Mouse (Mus musculus): ENCODE results near the gene S100a8. TPM values are rescaled to one million over a fixed set of nuclear protein-coding genes. Genes with fewer than 3 reads are reported as not detected.
A peak's percentile ranks its signal among the peaks of the same experiment; 100 is the strongest.

Gene S100a8
- polyA plus RNA-seq, 1 experiment from 2014 or later, result 58.1 TPM

DNA sequence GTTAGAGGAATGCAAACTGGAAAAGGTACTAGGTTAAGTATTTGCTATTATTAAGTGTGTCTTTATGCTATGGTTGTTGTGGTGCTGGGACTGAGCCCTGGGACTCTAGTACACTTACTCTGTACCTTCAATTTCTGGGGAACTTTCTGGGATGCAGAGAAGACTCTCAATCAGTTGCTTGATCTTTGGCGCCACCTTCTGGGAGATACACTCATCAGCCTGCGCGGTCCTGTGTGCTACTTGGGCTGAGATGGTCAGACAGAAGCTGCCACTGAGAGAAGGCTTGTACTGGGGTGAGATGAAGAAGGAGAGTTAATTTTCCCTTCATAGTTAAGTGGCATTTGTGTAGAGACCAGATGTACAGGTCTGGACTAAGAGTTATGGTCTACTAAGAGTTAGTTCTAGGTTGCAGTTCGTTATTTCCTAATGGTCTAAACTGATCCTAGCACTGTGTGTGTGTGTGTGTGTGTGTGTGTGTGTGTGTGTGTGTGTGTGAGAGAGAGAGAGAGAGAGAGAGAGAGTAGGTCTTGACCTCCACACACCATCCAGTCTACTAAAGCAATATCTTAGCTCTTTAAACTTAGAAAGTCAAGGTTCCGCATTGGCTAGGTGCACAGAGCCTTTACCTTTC lies 15.8 kb upstream of the S100a8 start:
- DNase-seq (ENCODE audit: low spot score) (peak; percentile 89), ATAC-seq (ENCODE audit: low read depth) (peak; percentile 86)
- no peak overlapping the region for H3K9ac ChIP-seq (ENCODE audit: low read depth, low read length)

DNA sequence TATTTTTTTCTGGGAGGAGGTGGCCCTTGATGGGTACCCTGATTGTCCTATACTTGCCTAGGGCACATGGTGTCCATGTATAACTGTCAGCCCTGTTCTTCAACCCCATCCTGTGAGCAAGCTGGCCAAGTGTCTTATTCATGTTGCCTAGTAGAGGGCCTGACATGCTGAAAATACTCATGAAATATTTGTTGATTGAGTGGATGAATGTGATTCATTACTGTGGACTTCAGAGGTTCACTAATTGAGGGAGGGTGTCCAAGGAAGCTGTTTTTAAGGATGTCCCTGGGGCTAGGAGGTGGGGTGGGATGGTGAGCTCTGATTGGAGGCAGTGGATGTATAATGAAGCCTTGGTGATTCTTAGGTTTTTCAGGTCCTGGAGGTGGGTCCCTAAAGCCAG lies 15.1 kb upstream of the S100a8 start, which contains the start of gene S100a7a:
S100a7a (plus strand) TSS at position 301 of the 400 bp plus-strand sequence.
- Histone ChIP-seq H3K27me3 (replicated peaks; ENCODE audit: control insufficient read depth, insufficient read depth, low read length) (no peaks in the 10 kb centered on the region), H3K4me2 (ENCODE audit: low read depth, low read length) (no peak within 1 kb of the TSS), H3K4me1 (ENCODE audit: control insufficient read depth, insufficient read depth, low read length) (no peaks in the 10 kb centered on the region), H3K27ac (replicated peaks; ENCODE audit: low read depth, low read length) (no peak within 1 kb of the TSS), H3K36me3 (ENCODE audit: control insufficient read depth, insufficient read depth, low read length) (no peaks in the 10 kb centered on the region), H3K9me3 (ENCODE audit: control insufficient read depth, low read length) (no peaks in the 10 kb centered on the region), H3K9ac (ENCODE audit: low read depth, low read length) (no peak within 1 kb of the TSS), H3K4me3 (ENCODE audit: low read depth, low read length) (no peak within 1 kb of the TSS)
- DNase-seq (ENCODE audit: low spot score), result no peak
- no peak for ATAC-seq (ENCODE audit: low read depth)

More for the DNA sequence above, 15.8 kb upstream of the S100a8 start:
- Histone ChIP-seq H3K27me3 (replicated peaks; ENCODE audit: control insufficient read depth, insufficient read depth, low read length) (no peaks in the 10 kb centered on the region), H3K27ac (replicated peaks; ENCODE audit: low read depth, low read length) (no peak overlapping the region), H3K4me3 (ENCODE audit: low read depth, low read length) (no peak overlapping the region), H3K36me3 (ENCODE audit: control insufficient read depth, insufficient read depth, low read length) (no peaks in the 10 kb centered on the region), H3K4me2 (ENCODE audit: low read depth, low read length) (no peak overlapping the region), H3K4me1 (ENCODE audit: control insufficient read depth, insufficient read depth, low read length) (no peaks in the 10 kb centered on the region), H3K9me3 (ENCODE audit: control insufficient read depth, low read length) (no peaks in the 10 kb centered on the region)
- 36% methylated on average over 5 of the region's 5 CpGs for WGBS

GRCm38 (mm10) chr3:90657405-90657804 lies 11.4 kb upstream of the S100a8 start:
- WGBS, result 79% methylated on average over 4 of the region's 4 CpGs
- no peaks in the 10 kb centered on the region for H3K27me3 ChIP-seq (replicated peaks; ENCODE audit: control insufficient read depth, insufficient read depth, low read length)
- no peak for DNase-seq (ENCODE audit: low spot score)

GRCm38 (mm10) chr3:90659364-90660044 lies 9.3 kb upstream of the S100a8 start:
- H3K4me3 ChIP-seq (ENCODE audit: low read depth, low read length), result no peak overlapping the region
- no peak overlapping the region for H3K27ac ChIP-seq (replicated peaks; ENCODE audit: low read depth, low read length)
- H3K4me1 ChIP-seq (ENCODE audit: control insufficient read depth, insufficient read depth, low read length), result no peaks in the 10 kb centered on the region
- no peaks in the 10 kb centered on the region for H3K27me3 ChIP-seq (replicated peaks; ENCODE audit: control insufficient read depth, insufficient read depth, low read length)
- no peaks in the 10 kb centered on the region for H3K36me3 ChIP-seq (ENCODE audit: control insufficient read depth, insufficient read depth, low read length)
- DNase-seq (ENCODE audit: low spot score), result no peak
- no peak overlapping the region for H3K9ac ChIP-seq (ENCODE audit: low read depth, low read length)
- no peak for ATAC-seq (ENCODE audit: low read depth)
- H3K4me2 ChIP-seq (ENCODE audit: low read depth, low read length), result no peak overlapping the region
- no peaks in the 10 kb centered on the region for H3K9me3 ChIP-seq (ENCODE audit: control insufficient read depth, low read length)

More at GRCm38 (mm10) chr3:90657405-90657804, 11.4 kb upstream of the S100a8 start:
- Histone ChIP-seq H3K4me2 (ENCODE audit: low read depth, low read length) (no peak overlapping the region), H3K9me3 (ENCODE audit: control insufficient read depth, low read length) (no peaks in the 10 kb centered on the region), H3K9ac (ENCODE audit: low read depth, low read length) (no peak overlapping the region), H3K36me3 (ENCODE audit: control insufficient read depth, insufficient read depth, low read length) (no peaks in the 10 kb centered on the region), H3K4me3 (ENCODE audit: low read depth, low read length) (no peak overlapping the region), H3K27ac (replicated peaks; ENCODE audit: low read depth, low read length) (no peak overlapping the region), H3K4me1 (ENCODE audit: control insufficient read depth, insufficient read depth, low read length) (no peaks in the 10 kb centered on the region)
- no peak for ATAC-seq (ENCODE audit: low read depth)

DNA sequence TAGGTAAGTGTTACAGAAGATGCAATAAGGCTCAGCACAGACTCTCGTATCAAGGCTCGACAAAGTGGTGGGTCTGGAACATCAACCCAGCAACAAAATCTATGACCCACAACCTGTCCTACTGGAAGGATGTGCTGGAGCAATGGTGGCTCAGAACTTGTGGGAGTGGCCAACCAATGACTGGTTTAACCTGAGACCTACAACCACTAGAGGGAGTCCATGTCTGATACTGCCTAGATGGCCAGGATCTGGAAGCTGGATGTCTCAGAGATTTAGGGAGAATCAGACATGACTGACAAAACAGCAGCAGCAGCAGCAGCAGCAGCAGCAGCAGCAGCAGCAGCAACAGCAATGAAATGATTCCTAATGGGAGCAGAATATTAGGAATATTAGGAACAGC lies 4.6 kb upstream of the S100a8 start:
- H3K36me3 ChIP-seq (ENCODE audit: control insufficient read depth, insufficient read depth, low read length), result no peaks in the 10 kb centered on the region
- H3K9me3 ChIP-seq (ENCODE audit: control insufficient read depth, low read length), result no peaks in the 10 kb centered on the region
- DNase-seq (ENCODE audit: low spot score) (peak; percentile 24), ATAC-seq (ENCODE audit: low read depth) (no peak)
- no peak overlapping the region for H3K27ac ChIP-seq (replicated peaks; ENCODE audit: low read depth, low read length)
- no peak overlapping the region for H3K4me2 ChIP-seq (ENCODE audit: low read depth, low read length)
- H3K27me3 ChIP-seq (replicated peaks; ENCODE audit: control insufficient read depth, insufficient read depth, low read length), result no peaks in the 10 kb centered on the region
- WGBS, result 90% methylated on average over 2 of the region's 2 CpGs
- H3K4me3 ChIP-seq (ENCODE audit: low read depth, low read length), result no peak overlapping the region
- no peaks in the 10 kb centered on the region for H3K4me1 ChIP-seq (ENCODE audit: control insufficient read depth, insufficient read depth, low read length)
- no peak overlapping the region for H3K9ac ChIP-seq (ENCODE audit: low read depth, low read length)

DNA sequence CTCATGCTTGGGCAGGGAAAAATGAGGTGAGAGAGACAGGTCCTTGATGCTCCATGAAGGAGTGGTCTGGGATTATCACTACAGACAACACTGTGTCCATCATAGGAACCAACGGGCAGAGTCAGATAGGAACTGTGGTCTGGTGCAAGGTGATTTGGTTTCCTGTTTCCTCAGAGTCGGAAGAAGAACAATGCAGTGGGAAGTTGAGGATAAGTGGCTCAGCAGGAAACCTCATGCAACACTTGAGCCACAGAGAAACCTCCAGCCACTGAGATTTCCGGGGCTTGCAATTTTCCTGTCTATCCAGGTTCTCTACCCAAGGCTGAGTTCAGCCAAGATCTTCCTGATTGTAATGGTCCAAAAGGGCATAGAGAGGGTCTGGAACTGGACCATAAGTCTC lies 9.9 kb downstream of the S100a8 start:
- DNase-seq (ENCODE audit: low spot score), result no peak
- Histone ChIP-seq H3K4me3 (ENCODE audit: low read depth, low read length) (no peak overlapping the region), H3K9ac (ENCODE audit: low read depth, low read length) (no peak overlapping the region), H3K4me1 (ENCODE audit: control insufficient read depth, insufficient read depth, low read length) (no peaks in the 10 kb centered on the region), H3K27me3 (replicated peaks; ENCODE audit: control insufficient read depth, insufficient read depth, low read length) (no peaks in the 10 kb centered on the region), H3K9me3 (ENCODE audit: control insufficient read depth, low read length) (no peaks in the 10 kb centered on the region), H3K27ac (replicated peaks; ENCODE audit: low read depth, low read length) (no peak overlapping the region), H3K4me2 (ENCODE audit: low read depth, low read length) (no peak overlapping the region), H3K36me3 (ENCODE audit: control insufficient read depth, insufficient read depth, low read length) (no peaks in the 10 kb centered on the region)
- 57% methylated on average over 3 of the region's 3 CpGs for WGBS
- no peak for ATAC-seq (ENCODE audit: low read depth)

GRCm38 (mm10) chr3:90683929-90684328 lies 15.2 kb downstream of the S100a8 start:
- DNase-seq (ENCODE audit: low spot score), result no peak
- Histone ChIP-seq H3K27ac (replicated peaks; ENCODE audit: low read depth, low read length) (no peak overlapping the region), H3K4me2 (ENCODE audit: low read depth, low read length) (no peak overlapping the region), H3K27me3 (replicated peaks; ENCODE audit: control insufficient read depth, insufficient read depth, low read length) (no peaks in the 10 kb centered on the region), H3K4me1 (ENCODE audit: control insufficient read depth, insufficient read depth, low read length) (no peaks in the 10 kb centered on the region), H3K36me3 (ENCODE audit: control insufficient read depth, insufficient read depth, low read length) (no peaks in the 10 kb centered on the region), H3K4me3 (ENCODE audit: low read depth, low read length) (no peak overlapping the region), H3K9me3 (ENCODE audit: control insufficient read depth, low read length) (no peaks in the 10 kb centered on the region), H3K9ac (ENCODE audit: low read depth, low read length) (no peak overlapping the region)
- no peak for ATAC-seq (ENCODE audit: low read depth)
- WGBS, result 83% methylated on average over 3 of the region's 3 CpGs

GRCm38 (mm10) chr3:90686835-90687234 lies 18.1 kb downstream of the S100a8 start:
- no peaks in the 10 kb centered on the region for H3K9me3 ChIP-seq (ENCODE audit: control insufficient read depth, low read length)
- no peaks in the 10 kb centered on the region; the same call in 1 of the 2 replicates for H3K27me3 ChIP-seq (replicated peaks; ENCODE audit: control insufficient read depth, insufficient read depth, low read length)
- H3K4me2 ChIP-seq (ENCODE audit: low read depth, low read length), result no peak overlapping the region
- DNase-seq (ENCODE audit: low spot score), result no peak
- H3K9ac ChIP-seq (ENCODE audit: low read depth, low read length), result no peak overlapping the region
- H3K36me3 ChIP-seq (ENCODE audit: control insufficient read depth, insufficient read depth, low read length), result no peaks in the 10 kb centered on the region
- WGBS, result 73% methylated on average over 2 of the region's 2 CpGs
- no peak overlapping the region for H3K4me3 ChIP-seq (ENCODE audit: low read depth, low read length)
- ATAC-seq (ENCODE audit: low read depth), result no peak
- H3K4me1 ChIP-seq (ENCODE audit: control insufficient read depth, insufficient read depth, low read length), result no peaks in the 10 kb centered on the region
- no peak overlapping the region for H3K27ac ChIP-seq (replicated peaks; ENCODE audit: low read depth, low read length)

DNA sequence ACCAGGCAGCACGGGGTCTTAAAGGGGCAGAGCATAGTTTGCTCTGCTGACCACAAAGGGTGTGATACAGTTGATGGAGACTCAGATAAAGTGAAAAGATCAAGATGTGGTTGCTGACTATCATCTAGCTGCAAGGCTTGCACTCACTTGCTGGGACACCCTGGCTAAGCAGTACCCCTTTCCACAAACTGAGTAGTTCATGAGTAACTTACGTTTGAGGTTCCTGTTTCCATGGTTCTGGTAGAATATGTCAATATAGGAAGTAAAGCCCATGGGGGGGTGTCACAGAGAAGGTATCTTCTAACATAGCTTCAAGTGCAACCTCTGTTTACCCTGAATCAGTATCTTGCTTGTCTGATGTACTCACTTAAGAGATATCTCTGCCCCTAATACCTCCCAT lies 24.7 kb downstream of the S100a8 start:
- no peaks in the 10 kb centered on the region; the same call in 1 of the 2 replicates for H3K27me3 ChIP-seq (replicated peaks; ENCODE audit: control insufficient read depth, insufficient read depth, low read length)
- WGBS, result 78% methylated on average over 2 of the region's 2 CpGs
- ATAC-seq (ENCODE audit: low read depth), result no peak
- H3K4me3 ChIP-seq (ENCODE audit: low read depth, low read length), result no peak overlapping the region
- no peak for DNase-seq (ENCODE audit: low spot score)
- no peak overlapping the region for H3K9ac ChIP-seq (ENCODE audit: low read depth, low read length)
- H3K4me2 ChIP-seq (ENCODE audit: low read depth, low read length), result no peak overlapping the region
- H3K9me3 ChIP-seq (ENCODE audit: control insufficient read depth, low read length), result no peaks in the 10 kb centered on the region
- no peak overlapping the region for H3K27ac ChIP-seq (replicated peaks; ENCODE audit: low read depth, low read length)
- H3K36me3 ChIP-seq (ENCODE audit: control insufficient read depth, insufficient read depth, low read length), result no peaks in the 10 kb centered on the region
- H3K4me1 ChIP-seq (ENCODE audit: control insufficient read depth, insufficient read depth, low read length), result no peaks in the 10 kb centered on the region

Measured in embryonic facial prominence, embryonic 14.5 days (tissue).